Mouse (Mus musculus) ES-E14 (cell line): ENCODE measurements at regions not wholly inside any gene's neighbourhood (a gene's known extent, or its start where the extent isn't known, plus 50 kb on each side); places are given as distances from the start of the nearest gene placed in this dataset.

ENCODE experiments used
- DNase-seq: peaks from one replicate; pipeline ENCODE4 v3.0.0-alpha.2; 2013; ENCODE audit warnings: low read depth, low spot score
- H3K27ac ChIP-seq: 2 replicates; pipeline ENCODE4 v1.5.1; 2012; ENCODE audit warnings: low read depth, mild to moderate bottlenecking, low read length, moderate library complexity, mixed read lengths; ENCODE audit not compliant: poor library complexity, insufficient read depth, severe bottlenecking
- H3K36me3 ChIP-seq: 2 replicates; pipeline ENCODE4 v1.6.1; 2012; ENCODE audit warnings: mild to moderate bottlenecking, low read length, moderate library complexity, mixed read lengths; ENCODE audit not compliant: control insufficient read depth, poor library complexity, insufficient read depth, severe bottlenecking
- H3K4me1 ChIP-seq, 2 experiments: fragments of 150-350 bp in 1 of 2; sonication (generic) in 1 of 2; 2 replicates each; pipeline ENCODE4 v1.6.1; 2012; ENCODE audit warnings: low read length in 2 of 2, mild to moderate bottlenecking in 1 of 2, mixed read lengths in 1 of 2; ENCODE audit not compliant: control insufficient read depth in 2 of 2, insufficient read depth in 2 of 2, poor library complexity in 1 of 2
- H3K4me3 ChIP-seq, 2 experiments: fragments of 150-350 bp in 1 of 2; sonication (generic) in 1 of 2; 2 replicates each; pipeline ENCODE4 v1.5.1; 2012; ENCODE audit warnings: low read length in 2 of 2, low read depth in 1 of 2, mild to moderate bottlenecking in 1 of 2, mixed read lengths in 1 of 2; ENCODE audit not compliant: insufficient read depth in 1 of 2, poor library complexity in 1 of 2, severe bottlenecking in 1 of 2
- H3K9ac ChIP-seq: 2 replicates; pipeline ENCODE4 v1.6.1; 2012; ENCODE audit warnings: low read depth, mild to moderate bottlenecking, low read length, mixed read lengths; ENCODE audit not compliant: poor library complexity, insufficient read depth, severe bottlenecking
- H3K9me3 ChIP-seq: fragments of 150-350 bp; sonication (generic); 2 replicates; pipeline ENCODE4 v1.6.1; 2012; ENCODE audit warnings: low read depth, mild to moderate bottlenecking, low read length; ENCODE audit not compliant: control insufficient read depth, insufficient read depth
- CHD2 ChIP-seq: IDR thresholded peaks from 2 replicates; pipeline ENCODE4 v1.6.1; 2014; ENCODE audit warnings: mild to moderate bottlenecking, low read depth, low read length, inconsistent platforms
- HCFC1 ChIP-seq: IDR thresholded peaks from 2 replicates; pipeline ENCODE4 v1.6.1; 2012; ENCODE audit warnings: low read length, inconsistent platforms, borderline replicate concordance; ENCODE audit not compliant: insufficient read depth
- MAFK ChIP-seq: IDR thresholded peaks from 2 replicates; pipeline ENCODE4 v1.6.1; 2014; ENCODE audit warnings: mild to moderate bottlenecking, low read depth, low read length, inconsistent platforms; ENCODE audit not compliant: insufficient read depth
- ZC3H11A ChIP-seq: IDR thresholded peaks from 2 replicates; pipeline ENCODE4 v1.6.1; 2012; ENCODE audit warnings: low read depth, mild to moderate bottlenecking, inconsistent platforms, low read length, borderline replicate concordance
- ZNF384 ChIP-seq: IDR thresholded peaks from 2 replicates; pipeline ENCODE4 v1.6.1; 2012; ENCODE audit warnings: low read depth, low read length, inconsistent platforms
- in situ Hi-C, 2 experiments: fragments of 600-800 bp; cut with MboI; formaldehyde crosslinking; loops; one replicate each; pipeline ENCODE4 v1.15.1; 2025; ENCODE audit warnings: low sequenced_read_pairs in 2 of 2, inconsistent platforms in 1 of 2; ENCODE audit not compliant: unreplicated experiment in 2 of 2

DNA sequence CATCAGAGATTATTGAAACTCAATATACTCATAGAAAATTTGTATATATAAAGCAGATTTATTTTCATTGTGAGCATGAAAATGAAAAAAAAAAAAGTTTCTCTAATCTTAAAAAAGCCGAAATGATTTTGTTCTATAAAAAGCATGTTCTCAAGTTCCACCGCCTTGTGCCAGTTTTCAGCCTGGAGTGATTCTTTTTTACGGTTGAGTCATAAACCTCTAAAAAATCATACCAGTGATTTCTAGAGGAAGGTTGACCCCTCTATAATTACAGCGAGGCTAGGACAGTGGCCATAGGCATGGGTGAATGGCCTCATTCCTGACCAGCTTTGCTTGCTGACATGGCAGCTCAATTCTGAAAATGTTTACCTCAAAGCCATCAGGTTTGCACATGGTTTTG lies 98.6 kb upstream of the Prmt6 start:
- no peaks in the 10 kb centered on the region for H3K36me3 ChIP-seq
- no peak overlapping the region for H3K27ac ChIP-seq
- H3K4me1 ChIP-seq: no peaks in the 10 kb centered on the region
- in situ Hi-C loops: no loop called here
- no peak overlapping the region for H3K4me3 ChIP-seq
- no peak overlapping the region for H3K9ac ChIP-seq
- no peaks in the 10 kb centered on the region for H3K9me3 ChIP-seq
- TF ChIP-seq MAFK: no peak
- no peak for TF ChIP-seq HCFC1
- no peak for TF ChIP-seq ZC3H11A
- no peak for DNase-seq

DNA sequence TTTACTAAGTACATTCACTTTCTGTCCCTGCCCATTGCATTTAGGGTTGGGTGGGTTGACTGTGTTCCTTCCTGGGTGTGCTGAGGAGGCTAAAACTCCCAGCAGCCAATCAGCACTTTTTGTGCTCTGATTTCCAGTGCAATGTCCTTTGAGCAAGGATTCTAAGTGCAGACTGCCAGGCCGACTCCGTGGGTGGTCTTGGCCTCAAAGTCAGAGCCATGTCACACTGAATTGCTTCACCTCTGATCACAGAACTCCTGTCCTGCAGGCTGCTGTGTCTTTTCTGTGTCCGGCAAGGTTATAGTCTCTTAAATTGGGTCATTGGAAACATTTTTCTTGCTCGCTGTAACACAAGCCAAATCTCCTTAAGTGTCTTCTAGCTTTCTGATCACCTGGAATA lies 94.0 kb upstream of the Prmt6 start:
- H3K36me3 ChIP-seq: no peaks in the 10 kb centered on the region
- no peak overlapping the region for H3K27ac ChIP-seq
- in situ Hi-C loops: no loop called here
- H3K9ac ChIP-seq: no peak overlapping the region
- DNase-seq: peak; percentile 13
- no peaks in the 10 kb centered on the region for H3K4me1 ChIP-seq
- no peak for TF ChIP-seq MAFK
- no peak for TF ChIP-seq HCFC1
- no peaks in the 10 kb centered on the region for H3K9me3 ChIP-seq
- no peak overlapping the region for H3K4me3 ChIP-seq

DNA sequence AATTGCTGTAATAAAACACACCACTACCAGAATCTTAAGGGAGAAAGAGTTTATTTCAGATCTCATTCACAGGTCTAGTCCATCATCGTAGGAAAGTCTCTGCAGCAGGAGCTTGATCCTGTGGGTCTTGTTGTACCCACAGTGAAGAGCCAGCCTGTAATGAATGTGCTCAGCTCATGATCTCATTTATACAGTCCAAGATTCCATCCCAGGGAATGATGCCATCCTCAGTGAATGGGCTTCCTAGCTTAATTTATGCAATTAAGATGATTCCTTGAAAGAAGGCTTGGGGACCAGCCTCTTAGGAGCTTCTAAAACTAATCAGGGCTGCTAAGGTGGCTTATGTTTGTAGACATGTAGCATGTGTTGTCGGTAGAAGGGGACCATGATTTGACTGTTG lies 89.3 kb upstream of the Prmt6 start:
- Histone ChIP-seq H3K9me3 (no peaks in the 10 kb centered on the region), H3K27ac (no peak overlapping the region), H3K4me3 (no peak overlapping the region), H3K36me3 (no peaks in the 10 kb centered on the region), H3K4me1 (no peaks in the 10 kb centered on the region), H3K9ac (no peak overlapping the region)
- TF ChIP-seq ZNF384 (no peak), HCFC1 (no peak), ZC3H11A (no peak), CHD2 (no peak), MAFK (no peak)
- DNase-seq: no peak
- in situ Hi-C loops: no loop called here

DNA sequence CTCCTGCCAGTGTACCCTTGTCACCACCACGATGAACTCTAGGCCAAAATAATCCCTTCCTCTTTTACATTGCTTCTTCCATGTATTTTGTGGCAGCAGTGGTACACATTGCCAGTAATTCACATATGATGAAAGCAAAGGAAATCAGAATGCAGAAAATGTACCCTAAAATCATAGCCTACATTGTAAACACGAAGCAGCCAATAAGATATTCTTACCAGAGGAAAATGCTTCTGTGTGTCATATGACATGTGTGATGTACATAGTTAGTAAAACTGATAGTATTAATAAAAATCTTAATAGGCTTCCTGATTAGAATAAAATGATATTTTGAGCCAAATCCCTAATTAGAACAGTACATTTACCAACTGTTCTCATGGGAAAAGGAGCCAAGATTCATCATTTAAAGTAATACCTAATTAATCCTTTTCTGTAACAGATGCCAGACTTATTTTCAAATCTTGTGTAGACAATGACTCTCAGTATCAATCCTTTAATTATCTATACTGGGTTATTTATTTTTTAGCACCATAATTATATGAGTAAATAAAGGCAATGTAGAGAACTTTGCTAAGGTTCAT lies 88.3 kb upstream of the Prmt6 start:
- TF ChIP-seq MAFK: no peak
- no peak for TF ChIP-seq ZNF384
- no peak for TF ChIP-seq HCFC1
- no peak for TF ChIP-seq ZC3H11A
- no peak for TF ChIP-seq CHD2

DNA sequence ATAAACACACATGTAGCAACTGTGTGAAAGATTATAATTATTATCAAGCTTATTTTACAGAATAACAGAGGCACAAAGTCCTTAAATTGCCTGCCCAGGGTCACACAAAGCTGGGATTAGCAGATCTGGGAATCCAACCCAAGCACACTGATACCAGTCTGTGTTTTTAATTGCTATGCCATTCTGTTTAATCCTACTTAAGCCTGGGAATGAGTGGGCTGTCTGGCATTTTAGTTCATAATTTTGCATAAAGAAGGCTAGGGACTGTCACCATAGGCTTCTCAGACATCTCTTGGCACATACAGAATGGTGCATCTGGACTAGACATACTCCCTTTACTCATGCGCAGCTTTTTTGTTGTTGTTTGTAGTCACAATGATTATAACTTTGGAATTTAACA lies 78.4 kb upstream of the Prmt6 start:
- no peaks in the 10 kb centered on the region for H3K4me1 ChIP-seq
- no peaks in the 10 kb centered on the region for H3K36me3 ChIP-seq
- H3K9me3 ChIP-seq: no peaks in the 10 kb centered on the region
- TF ChIP-seq CHD2: no peak
- no peak for TF ChIP-seq HCFC1
- no peak for TF ChIP-seq MAFK
- no peak for TF ChIP-seq ZC3H11A
- no peak for TF ChIP-seq ZNF384
- in situ Hi-C loops: no loop called here
- H3K9ac ChIP-seq: no peak overlapping the region
- DNase-seq: no peak
- H3K4me3 ChIP-seq: no peak overlapping the region
- no peak overlapping the region for H3K27ac ChIP-seq

More for the DNA sequence above, 88.3 kb upstream of the Prmt6 start:
- Histone ChIP-seq H3K9ac (no peak overlapping the region), H3K4me3 (no peak overlapping the region), H3K36me3 (no peaks in the 10 kb centered on the region), H3K27ac (no peak overlapping the region), H3K4me1 (no peaks in the 10 kb centered on the region), H3K9me3 (no peaks in the 10 kb centered on the region)
- DNase-seq: no peak
- in situ Hi-C loops: no loop called here
